Mouse (Mus musculus): ENCODE measurements around the gene Nrf1. TPM values are rescaled to one million over a fixed set of nuclear protein-coding genes. Genes with fewer than 3 reads are reported as not detected.

Nrf1 gene
- total RNA-seq, 2 experiments from 2014 or later, result 22.4 to 22.7 TPM

- no peak for DNase-seq (ENCODE audit: low spot score in 2 of 2)
Observed at GRCm38 (mm10) chr6:30174461-30175224, 126.9 kb downstream of the Nrf1 start.

- no peak for DNase-seq (ENCODE audit: low spot score in 2 of 2)
Observed at GRCm38 (mm10) chr6:30175225-30175917, 127.6 kb downstream of the Nrf1 start.

- no peak for DNase-seq (ENCODE audit: low spot score in 2 of 2)
Observed at GRCm38 (mm10) chr6:30175918-30176421, 128.2 kb downstream of the Nrf1 start.

GRCm38 (mm10) chr6:30176496-30176895, 128.7 kb downstream of the Nrf1 start:
- DNase-seq (ENCODE audit: low spot score in 2 of 2), result no peak

- no peak for DNase-seq (ENCODE audit: low spot score in 2 of 2)
Observed at GRCm38 (mm10) chr6:30177305-30177704, 129.5 kb downstream of the Nrf1 start.

- DNase-seq (ENCODE audit: low spot score in 2 of 2), result no peak
Observed at GRCm38 (mm10) chr6:30178023-30178639, 130.3 kb downstream of the Nrf1 start.

GRCm38 (mm10) chr6:30179046-30179445, 131.3 kb downstream of the Nrf1 start:
- DNase-seq (ENCODE audit: low spot score in 2 of 2), result no peak

GRCm38 (mm10) chr6:30180321-30180720, 132.5 kb downstream of the Nrf1 start:
- DNase-seq (ENCODE audit: low spot score in 2 of 2), result no peak

- DNase-seq (ENCODE audit: low spot score in 2 of 2), result no peak
Observed at GRCm38 (mm10) chr6:30182038-30182437, 134.2 kb downstream of the Nrf1 start.

GRCm38 (mm10) chr6:30183624-30184023, 135.8 kb downstream of the Nrf1 start:
- DNase-seq (ENCODE audit: low spot score in 2 of 2), result no peak

GRCm38 (mm10) chr6:30195656-30196055, 147.9 kb downstream of the Nrf1 start:
- DNase-seq (ENCODE audit: low spot score in 2 of 2), result no peak

GRCm38 (mm10) chr6:30196143-30196542, 148.4 kb downstream of the Nrf1 start:
- DNase-seq (ENCODE audit: low spot score in 2 of 2), result no peak

Small RNA genes within 50 kb of the gene (microRNA-seq; reads per million reads assigned to microRNA genes)
- gene Mir182, result 6.7 to 7.6 reads per million in 2 experiments
- gene Mir183, result 12.7 to 15.0 reads per million in 2 experiments
- gene Mir96, result 0 reads per million in 2 experiments

Other genes with a start within 250 kb of the Nrf1 start
- 10 to 100 TPM; 10.6 to 12.3 TPM for gene Strip2, start 131.0 kb upstream of the Nrf1 start, total RNA-seq (2021)